ENCODE assay signal across 8 mouse cellular contexts in genomic region chr7:38200606-38201289, GRCm38 (mm10). TPM values are rescaled to one million over a fixed set of nuclear protein-coding genes. Genes with fewer than 3 reads are reported as not detected.
DNase-seq lines count a peak whose midpoint lies in the region; TF ChIP-seq lines count a peak whose summit lies in the region.

No protein-coding gene starts in this region.

- DNase-seq in ZHBTc4 (ENCODE audit: low read depth, low spot score): peak; percentile 94
- DNase-seq in cerebellum, postnatal 4 days (ENCODE audit: low spot score in 2 of 2): peak; percentile 81 to 95
- peak; percentile 57 to 66 for DNase-seq in gastrocnemius, adult 8-10 months (ENCODE audit: low spot score in 2 of 2)
- DNase-seq in hindlimb bud, embryonic 11.5 days (ENCODE audit: extremely low spot score, low read depth, low spot score): peak; percentile 91
- DNase-seq in left cerebral cortex, adult 2 months (ENCODE audit: extremely low spot score in 1 of 2, low spot score in 2 of 2): peak; percentile 87 to 93
- DNase-seq in retina, postnatal 7 days (ENCODE audit: low read depth, low spot score): peak; percentile 79
- peak; percentile 73 to 82 for DNase-seq in urinary bladder, adult 18-20 months (ENCODE audit: low spot score in 2 of 2)

- TF ChIP-seq CTCF in left cerebral cortex, adult 2 months (IDR thresholded peaks at IDR 0.05): no peak; the same call in none of the 2 replicates

- peak overlapping the region; percentile 74; the same call in 1 of the 2 replicates for H3K27ac ChIP-seq in left cerebral cortex, adult 2 months
- H3K27ac ChIP-seq in macrophage: peak overlapping the region; percentile 13; the same call in 1 of the 2 replicates

- H3K36me3 ChIP-seq in macrophage (ENCODE audit: inconsistent target): peaks cover 11% of the 10 kb centered on the region

- intact Hi-C loops in left cerebral cortex, adult 2 months (cut with DNase I): loop anchor here (1.0 to 5.0 kb wide), 2 partner anchors 18 to 67 kb away; no protein-coding TSS in a partner anchor

- WGBS in macrophage (ENCODE audit: missing documents): 1% methylated on average over 28 of the region's 28 CpGs

- peak overlapping the region; percentile 45 for H3K4me3 ChIP-seq in left cerebral cortex, adult 2 months
- H3K4me3 ChIP-seq in macrophage (ENCODE audit: inconsistent target): no peak overlapping the region

- no peaks in the 10 kb centered on the region for H3K79me2 ChIP-seq in macrophage (ENCODE audit: inconsistent target)

RNA-seq across cellular contexts. Expression of gene 1600014C10Rik, which starts 17.7 kb away (rescaled TPM):
- 10 to 100 TPM; 25.9 to 32.4 (median 27.0) TPM for total RNA-seq in gastrocnemius, adult 8-10 months (2022)
- 10 to 100 TPM; 20.7 to 24.0 TPM for total RNA-seq in left cerebral cortex, adult 2 months (2021)
- 10 to 100 TPM in 20 of 26 experiments, 1 to 10 TPM in 6; 3.8 to 83.0 (median 27.6) TPM for total RNA-seq in macrophage (2018; cell fraction: chromatin; rRNA removed)
- 100 to 1,000 TPM in 7 of 26 experiments, 10 to 100 TPM in 19; 12.3 to 145 (median 38.9) TPM for total RNA-seq in macrophage (2018; cell fraction: cytosol; rRNA removed)
- 100 to 1,000 TPM in 4 of 26 experiments, 10 to 100 TPM in 16, 1 to 10 TPM in 6; 5.3 to 166 (median 41.8) TPM for total RNA-seq in macrophage (2018; cell fraction: nucleus; rRNA removed)
- 15.1 to 37.7 TPM (median 17.5 TPM) in 3 replicates for polyA plus RNA-seq in macrophage (2018)

RNA-seq across cellular contexts. Expression of gene Plekhf1, which starts 27.1 kb away (rescaled TPM):
- 1 to 10 TPM; 4.7 to 7.9 (median 6.4) TPM for total RNA-seq in gastrocnemius, adult 8-10 months (2022)
- total RNA-seq in left cerebral cortex, adult 2 months (2021): 1 to 10 TPM; 2.3 to 2.5 TPM
- total RNA-seq in macrophage (2018; cell fraction: chromatin; rRNA removed): 10 to 100 TPM in 1 of 26 experiments, 1 to 10 TPM in 5, under 1 TPM in 13, not detected in 7; 0.13 to 10.0 (median 0.37) TPM
- total RNA-seq in macrophage (2018; cell fraction: cytosol; rRNA removed): 1 to 10 TPM in 1 of 26 experiments, under 1 TPM in 25; 0.03 to 3.5 (median 0.13) TPM
- total RNA-seq in macrophage (2018; cell fraction: nucleus; rRNA removed): 1 to 10 TPM in 3 of 26 experiments, under 1 TPM in 13, not detected in 10; 0.06 to 7.4 (median 0.21) TPM
- polyA plus RNA-seq in macrophage (2018): 0.14 to 0.42 TPM (median 0.19 TPM) in 3 replicates
